Mouse (Mus musculus): Measurements from ENCODE around the gene Rnase9. TPM values are rescaled to one million over a fixed set of nuclear protein-coding genes. Genes with fewer than 3 reads are reported as not detected.

The Rnase9 gene
- polyA plus RNA-seq (2014; fragmentation: Illumina TruSeq; extraction: RNeasy Lipid Tissue Mini Kit (QIAGEN cat#74804); ENCODE audit: low read depth, low replicate concordance) = 2.0 TPM

GRCm38 (mm10) chr14:51041769-51042168 is at the start of gene Rnase9:
Rnase9 (minus strand) TSS chr14:51041869.

GRCm38 (mm10) chr14:51074335-51074734 is 32.7 kb upstream of the Rnase9 start, which contains the start of gene Olfr750:
Olfr750 (minus strand) TSS chr14:51074435.

GRCm38 (mm10) chr14:51057401-51057831 is 15.7 kb upstream of the Rnase9 start, which contains the start of gene Rnase12:
Rnase12 (minus strand) TSS chr14:51057661.

GRCm38 (mm10) chr14:51050063-51050462 is 8.4 kb upstream of the Rnase9 start, which contains the start of gene Rnase11:
Rnase11 (minus strand) TSS chr14:51050163.

GRCm38 (mm10) chr14:51007152-51007801 is 34.4 kb downstream of the Rnase9 start, which contains the start of gene Rnase10:
Rnase10 (plus strand) TSS chr14:51007751.

Other genes with a start within 250 kb of the Rnase9 start
- gene Ccnb1ip1, start 234.1 kb downstream of the Rnase9 start, polyA plus RNA-seq (2014; fragmentation: Illumina TruSeq; extraction: RNeasy Lipid Tissue Mini Kit (QIAGEN cat#74804); ENCODE audit: low read depth, low replicate concordance) = 20.3 TPM
- gene Parp2, start 234.0 kb downstream of the Rnase9 start, polyA plus RNA-seq (2014; fragmentation: Illumina TruSeq; extraction: RNeasy Lipid Tissue Mini Kit (QIAGEN cat#74804); ENCODE audit: low read depth, low replicate concordance) = 24.1 TPM
- gene Tep1, start 171.3 kb downstream of the Rnase9 start, polyA plus RNA-seq (2014; fragmentation: Illumina TruSeq; extraction: RNeasy Lipid Tissue Mini Kit (QIAGEN cat#74804); ENCODE audit: low read depth, low replicate concordance) = 2.8 TPM
- 0.06 TPM for gene Klhl33, start 144.4 kb downstream of the Rnase9 start, polyA plus RNA-seq (2014; fragmentation: Illumina TruSeq; extraction: RNeasy Lipid Tissue Mini Kit (QIAGEN cat#74804); ENCODE audit: low read depth, low replicate concordance)
- 12.3 TPM for gene Osgep, start 117.0 kb downstream of the Rnase9 start, polyA plus RNA-seq (2014; fragmentation: Illumina TruSeq; extraction: RNeasy Lipid Tissue Mini Kit (QIAGEN cat#74804); ENCODE audit: low read depth, low replicate concordance)
- 20.7 TPM for gene Apex1, start 116.9 kb downstream of the Rnase9 start, polyA plus RNA-seq (2014; fragmentation: Illumina TruSeq; extraction: RNeasy Lipid Tissue Mini Kit (QIAGEN cat#74804); ENCODE audit: low read depth, low replicate concordance)
- gene Pip4p1, start 111.0 kb downstream of the Rnase9 start, polyA plus RNA-seq (2014; fragmentation: Illumina TruSeq; extraction: RNeasy Lipid Tissue Mini Kit (QIAGEN cat#74804); ENCODE audit: low read depth, low replicate concordance) = 17.5 TPM
- gene Pnp, start 110.8 kb downstream of the Rnase9 start, polyA plus RNA-seq (2014; fragmentation: Illumina TruSeq; extraction: RNeasy Lipid Tissue Mini Kit (QIAGEN cat#74804); ENCODE audit: low read depth, low replicate concordance) = 6.9 TPM
- not detected for gene Gm49342, start 97.4 kb downstream of the Rnase9 start, polyA plus RNA-seq (2014; fragmentation: Illumina TruSeq; extraction: RNeasy Lipid Tissue Mini Kit (QIAGEN cat#74804); ENCODE audit: low read depth, low replicate concordance)
- gene Pnp2, start 85.9 kb downstream of the Rnase9 start, polyA plus RNA-seq (2014; fragmentation: Illumina TruSeq; extraction: RNeasy Lipid Tissue Mini Kit (QIAGEN cat#74804); ENCODE audit: low read depth, low replicate concordance) = 5.4 TPM
- gene Rnase10, start 34.1 kb downstream of the Rnase9 start, polyA plus RNA-seq (2014; fragmentation: Illumina TruSeq; extraction: RNeasy Lipid Tissue Mini Kit (QIAGEN cat#74804); ENCODE audit: low read depth, low replicate concordance) = 8.1 TPM
- gene Rnase11, start 8.3 kb upstream of the Rnase9 start, polyA plus RNA-seq (2014; fragmentation: Illumina TruSeq; extraction: RNeasy Lipid Tissue Mini Kit (QIAGEN cat#74804); ENCODE audit: low read depth, low replicate concordance) = 0.34 TPM
- 1.3 TPM for gene Rnase12, start 15.8 kb upstream of the Rnase9 start, polyA plus RNA-seq (2014; fragmentation: Illumina TruSeq; extraction: RNeasy Lipid Tissue Mini Kit (QIAGEN cat#74804); ENCODE audit: low read depth, low replicate concordance)
- gene Olfr750, start 32.6 kb upstream of the Rnase9 start, polyA plus RNA-seq (2014; fragmentation: Illumina TruSeq; extraction: RNeasy Lipid Tissue Mini Kit (QIAGEN cat#74804); ENCODE audit: low read depth, low replicate concordance) = 0.29 TPM
- gene Rnase4, start 49.2 kb upstream of the Rnase9 start, polyA plus RNA-seq (2014; fragmentation: Illumina TruSeq; extraction: RNeasy Lipid Tissue Mini Kit (QIAGEN cat#74804); ENCODE audit: low read depth, low replicate concordance) = 18.4 TPM
- 0.56 TPM for gene Ang, start 49.3 kb upstream of the Rnase9 start, polyA plus RNA-seq (2014; fragmentation: Illumina TruSeq; extraction: RNeasy Lipid Tissue Mini Kit (QIAGEN cat#74804); ENCODE audit: low read depth, low replicate concordance)
- 0.88 TPM for gene Eddm3b, start 72.6 kb upstream of the Rnase9 start, polyA plus RNA-seq (2014; fragmentation: Illumina TruSeq; extraction: RNeasy Lipid Tissue Mini Kit (QIAGEN cat#74804); ENCODE audit: low read depth, low replicate concordance)
- gene Rnase6, start 82.0 kb upstream of the Rnase9 start, polyA plus RNA-seq (2014; fragmentation: Illumina TruSeq; extraction: RNeasy Lipid Tissue Mini Kit (QIAGEN cat#74804); ENCODE audit: low read depth, low replicate concordance) = 0.80 TPM
- gene Rnase1, start 104.9 kb upstream of the Rnase9 start, polyA plus RNA-seq (2014; fragmentation: Illumina TruSeq; extraction: RNeasy Lipid Tissue Mini Kit (QIAGEN cat#74804); ENCODE audit: low read depth, low replicate concordance) = not detected
- not detected for gene Rnase2b, start 120.4 kb upstream of the Rnase9 start, polyA plus RNA-seq (2014; fragmentation: Illumina TruSeq; extraction: RNeasy Lipid Tissue Mini Kit (QIAGEN cat#74804); ENCODE audit: low read depth, low replicate concordance)
- not detected for gene Ang2, start 157.3 kb upstream of the Rnase9 start, polyA plus RNA-seq (2014; fragmentation: Illumina TruSeq; extraction: RNeasy Lipid Tissue Mini Kit (QIAGEN cat#74804); ENCODE audit: low read depth, low replicate concordance)
- gene Ear14, start 161.5 kb upstream of the Rnase9 start, polyA plus RNA-seq (2014; fragmentation: Illumina TruSeq; extraction: RNeasy Lipid Tissue Mini Kit (QIAGEN cat#74804); ENCODE audit: low read depth, low replicate concordance) = not detected
- gene Rnase2a, start 214.2 kb upstream of the Rnase9 start, polyA plus RNA-seq (2014; fragmentation: Illumina TruSeq; extraction: RNeasy Lipid Tissue Mini Kit (QIAGEN cat#74804); ENCODE audit: low read depth, low replicate concordance) = not detected